Mouse (Mus musculus) intestine, embryonic 16.5 days (tissue): ENCODE measurements at regions not wholly inside any gene's neighbourhood (a gene's known extent, or its start where the extent isn't known, plus 50 kb on each side); places are given as distances from the start of the nearest gene placed in this dataset.

Experiments
- ATAC-seq: fragments of 200-750 bp; cut with Nextera tagmentation; 2 replicates; pipeline ENCODE4 v1.8.0; 2017; ENCODE audit warnings: moderate TSS enrichment, moderate library complexity
- H3K27ac ChIP-seq: fragments of 300-500 bp; sonication (generic); 2 replicates; pipeline ENCODE4 v1.5.1; 2014; ENCODE audit warnings: mild to moderate bottlenecking, low read length
- H3K27me3 ChIP-seq: fragments of 300-500 bp; sonication (generic); replicated peaks from 2 replicates; pipeline ENCODE4 v1.6.1; 2014; ENCODE audit warnings: low read length, control low read depth, mixed read lengths; ENCODE audit not compliant: control insufficient read depth, insufficient read depth
- H3K36me3 ChIP-seq: fragments of 300-500 bp; sonication (generic); 2 replicates; pipeline ENCODE4 v1.6.1; 2014; ENCODE audit warnings: low read length, control low read depth; ENCODE audit not compliant: control insufficient read depth, insufficient read depth
- H3K4me1 ChIP-seq: fragments of 300-500 bp; sonication (generic); 2 replicates; pipeline ENCODE4 v1.6.1; 2014; ENCODE audit warnings: low read length, control low read depth, mixed read lengths; ENCODE audit not compliant: control insufficient read depth, insufficient read depth
- H3K4me2 ChIP-seq: fragments of 300-500 bp; sonication (generic); 2 replicates; pipeline ENCODE4 v1.6.1; 2014; ENCODE audit warnings: low read depth, low read length, control low read depth
- H3K4me3 ChIP-seq: fragments of 300-500 bp; sonication (generic); 2 replicates; pipeline ENCODE4 v1.5.1; 2014; ENCODE audit warnings: mild to moderate bottlenecking, low read length
- H3K9ac ChIP-seq: fragments of 300-500 bp; sonication (generic); 2 replicates; pipeline ENCODE4 v1.6.1; 2014; ENCODE audit warnings: low read depth, low read length
- H3K9me3 ChIP-seq: fragments of 300-500 bp; sonication (generic); 2 replicates; pipeline ENCODE4 v1.6.1; 2016; ENCODE audit warnings: low read length, control low read depth; ENCODE audit not compliant: control insufficient read depth
- WGBS: fragments of 180-500 bp; shearing (Covaris S2); extraction: QIAGEN DNeasy Blood & Tissue Kit; methylation state at CpG from one replicate; pipeline ENCODE4 v1.1.7; 2014; 5-methylcytosine and 5-hydroxymethylcytosine counted together

DNA sequence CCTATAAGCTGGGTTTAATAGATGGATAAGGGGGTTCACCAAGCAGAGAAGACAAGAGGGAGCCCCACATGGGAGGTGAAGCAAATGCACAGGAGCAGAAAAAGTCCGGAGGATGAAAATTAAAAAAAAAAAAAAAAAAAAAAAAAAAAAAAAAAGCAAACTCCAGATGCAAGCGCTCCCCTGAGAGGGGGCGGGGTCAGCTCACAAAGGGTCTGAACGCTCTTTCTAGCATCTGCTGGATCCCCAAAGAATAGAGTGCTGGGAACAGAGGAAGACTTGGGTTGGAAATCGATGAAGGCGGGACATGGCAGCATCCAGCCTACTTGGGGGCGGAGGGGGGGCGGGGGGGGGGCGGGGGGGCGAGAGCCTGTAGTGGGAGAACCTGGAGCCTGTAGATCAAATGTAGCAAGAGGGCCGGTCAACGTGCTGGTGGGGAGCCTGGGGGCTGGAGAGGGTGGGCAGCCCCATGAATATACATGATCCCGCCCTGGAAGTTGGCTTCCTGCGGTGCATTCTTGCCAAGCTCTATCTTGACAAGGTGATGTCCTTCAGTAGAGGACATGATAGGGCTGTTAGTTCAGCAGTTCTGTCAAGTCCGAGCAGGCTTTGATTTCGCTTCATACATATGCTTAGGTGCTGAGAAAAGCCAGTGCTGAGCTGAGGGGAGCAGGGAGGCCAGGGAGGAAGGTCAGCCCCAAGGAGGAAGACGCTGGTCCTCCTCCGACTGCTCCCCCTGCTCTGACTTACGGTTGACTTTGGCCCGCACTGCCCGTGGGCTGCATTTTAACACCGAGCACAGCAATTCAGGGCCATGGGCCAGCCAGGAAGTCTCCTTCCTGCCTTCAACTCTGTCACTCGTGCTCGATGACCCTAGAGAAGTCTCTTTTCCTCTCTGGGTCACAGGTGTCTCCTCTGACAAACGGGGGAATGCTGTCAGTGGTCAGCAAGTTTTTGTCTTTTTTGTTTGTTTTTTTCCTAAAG is 176.3 kb downstream of the 3100002H09Rik start:
- Histone ChIP-seq H3K9me3 (no peaks in the 10 kb centered on the region), H3K27ac (no peak overlapping the region), H3K27me3 (no peaks in the 10 kb centered on the region; the same call in 1 of the 2 replicates), H3K4me1 (peaks cover 4% of the 10 kb centered on the region; the same call in 1 of the 2 replicates), H3K4me2 (no peak overlapping the region), H3K4me3 (no peak overlapping the region), H3K9ac (no peak overlapping the region), H3K36me3 (no peaks in the 10 kb centered on the region)
- ATAC-seq: no peak
- WGBS: 19% methylated on average over 23 of the region's 25 CpGs

DNA sequence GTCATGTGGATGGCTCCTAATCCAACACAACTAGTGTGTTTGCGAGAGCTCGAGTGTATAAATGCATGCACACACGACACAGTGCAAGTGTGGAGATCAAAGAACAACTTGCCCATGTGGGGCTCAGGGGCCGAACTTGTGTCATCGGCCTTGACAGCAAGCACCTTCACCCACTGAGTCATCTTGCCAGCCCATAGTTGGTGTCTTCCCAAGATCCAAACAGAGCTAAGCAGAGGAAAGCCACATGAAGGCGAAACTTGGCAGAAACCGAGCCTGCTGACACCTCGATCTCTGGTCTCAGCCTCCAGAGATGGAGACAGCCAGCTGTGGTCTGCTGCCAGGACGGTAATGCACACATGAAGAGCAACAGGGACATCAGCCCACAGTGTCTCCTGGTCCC is 177.1 kb downstream of the 3100002H09Rik start:
- 79% methylated on average over 9 of the region's 9 CpGs for WGBS
- ATAC-seq: no peak
- H3K27me3 ChIP-seq: no peaks in the 10 kb centered on the region; the same call in 1 of the 2 replicates

DNA sequence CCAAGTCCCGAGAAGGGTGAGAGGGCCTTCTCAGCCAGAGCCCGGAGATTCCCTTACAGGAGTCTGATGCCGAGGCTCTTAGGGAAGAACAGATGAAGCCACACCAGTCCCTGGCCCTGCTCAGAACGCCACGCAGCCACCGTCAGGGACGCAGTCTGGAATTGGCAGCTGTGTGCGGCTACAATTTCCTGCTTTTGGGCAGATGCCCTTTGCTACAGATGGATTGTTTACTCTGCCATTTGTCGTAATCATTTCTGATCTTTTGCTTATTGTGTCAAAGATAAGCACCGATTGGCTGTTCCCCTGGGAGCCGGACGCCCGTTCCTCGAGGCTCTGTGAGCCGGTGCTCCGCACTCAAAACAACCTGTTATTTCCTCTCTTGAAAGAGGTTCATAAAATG is 179.4 kb downstream of the 3100002H09Rik start:
- 55% methylated on average over 16 of the region's 16 CpGs for WGBS
- H3K4me2 ChIP-seq: no peak overlapping the region
- ATAC-seq: no peak
- no peak overlapping the region for H3K4me3 ChIP-seq
- H3K27ac ChIP-seq: no peak overlapping the region
- no peaks in the 10 kb centered on the region for H3K9me3 ChIP-seq
- H3K4me1 ChIP-seq: peaks cover 4% of the 10 kb centered on the region; the same call in 1 of the 2 replicates
- no peak overlapping the region for H3K9ac ChIP-seq
- H3K36me3 ChIP-seq: no peaks in the 10 kb centered on the region
- H3K27me3 ChIP-seq: no peaks in the 10 kb centered on the region; the same call in 1 of the 2 replicates

More for the DNA sequence above, 177.1 kb downstream of the 3100002H09Rik start:
- H3K36me3 ChIP-seq: no peaks in the 10 kb centered on the region
- H3K4me1 ChIP-seq: peaks cover 4% of the 10 kb centered on the region; the same call in 1 of the 2 replicates
- H3K4me2 ChIP-seq: no peak overlapping the region
- H3K9ac ChIP-seq: no peak overlapping the region
- H3K4me3 ChIP-seq: no peak overlapping the region
- no peaks in the 10 kb centered on the region for H3K9me3 ChIP-seq
- H3K27ac ChIP-seq: no peak overlapping the region

DNA sequence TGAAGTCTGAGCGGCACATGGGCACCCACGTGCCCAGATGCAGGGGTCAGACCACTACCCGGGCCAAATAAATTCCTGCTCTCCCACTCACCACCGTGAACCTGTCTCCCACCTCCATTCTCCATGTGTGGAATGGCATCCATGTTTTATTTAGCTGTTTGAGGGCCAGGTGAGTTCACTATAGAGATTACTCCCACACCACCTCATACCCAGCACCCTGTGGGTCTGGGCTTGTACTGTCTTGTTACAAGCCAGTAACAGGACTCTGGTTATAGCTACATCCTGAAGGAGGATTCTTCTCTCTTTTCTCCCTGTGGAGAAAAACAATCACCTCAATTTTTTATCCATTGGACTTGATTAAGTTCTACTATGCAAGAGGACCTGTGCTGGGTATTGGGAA is 181.8 kb downstream of the 3100002H09Rik start:
- H3K36me3 ChIP-seq: no peaks in the 10 kb centered on the region
- no peak for ATAC-seq
- 81% methylated on average over 4 of the region's 4 CpGs for WGBS

DNA sequence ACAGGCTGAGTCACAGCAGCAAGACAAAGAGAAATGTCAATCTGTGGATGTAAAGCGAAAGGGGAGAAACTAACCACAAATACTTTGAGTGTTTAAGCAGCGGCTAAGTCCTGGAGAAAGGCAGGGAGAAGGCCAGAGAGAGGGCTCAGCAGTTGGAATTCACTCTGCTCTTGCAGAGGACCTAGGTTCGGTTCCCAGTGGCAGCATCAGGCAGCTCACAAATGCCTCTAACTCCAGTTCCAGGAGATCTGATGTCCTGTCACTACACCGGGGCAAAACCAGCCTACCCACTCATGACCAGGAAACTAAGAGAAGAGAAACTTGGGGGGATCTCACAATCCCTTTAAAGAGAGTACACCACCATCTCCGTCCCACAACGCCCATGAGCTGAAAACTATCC is 188.2 kb downstream of the 3100002H09Rik start:
- no peak for ATAC-seq
- no peak overlapping the region for H3K4me2 ChIP-seq
- no peaks in the 10 kb centered on the region for H3K36me3 ChIP-seq
- WGBS: 85% methylated on average over 6 of the region's 6 CpGs
- no peaks in the 10 kb centered on the region for H3K27me3 ChIP-seq
- H3K4me3 ChIP-seq: no peak overlapping the region
- no peak overlapping the region for H3K27ac ChIP-seq
- no peaks in the 10 kb centered on the region for H3K4me1 ChIP-seq
- no peaks in the 10 kb centered on the region for H3K9me3 ChIP-seq
- no peak overlapping the region for H3K9ac ChIP-seq

More for the DNA sequence above, 181.8 kb downstream of the 3100002H09Rik start:
- H3K9ac ChIP-seq: no peak overlapping the region
- H3K4me1 ChIP-seq: no peaks in the 10 kb centered on the region
- no peak overlapping the region for H3K27ac ChIP-seq
- H3K27me3 ChIP-seq: no peaks in the 10 kb centered on the region; the same call in 1 of the 2 replicates
- H3K4me2 ChIP-seq: no peak overlapping the region
- no peaks in the 10 kb centered on the region for H3K9me3 ChIP-seq
- no peak overlapping the region for H3K4me3 ChIP-seq

DNA sequence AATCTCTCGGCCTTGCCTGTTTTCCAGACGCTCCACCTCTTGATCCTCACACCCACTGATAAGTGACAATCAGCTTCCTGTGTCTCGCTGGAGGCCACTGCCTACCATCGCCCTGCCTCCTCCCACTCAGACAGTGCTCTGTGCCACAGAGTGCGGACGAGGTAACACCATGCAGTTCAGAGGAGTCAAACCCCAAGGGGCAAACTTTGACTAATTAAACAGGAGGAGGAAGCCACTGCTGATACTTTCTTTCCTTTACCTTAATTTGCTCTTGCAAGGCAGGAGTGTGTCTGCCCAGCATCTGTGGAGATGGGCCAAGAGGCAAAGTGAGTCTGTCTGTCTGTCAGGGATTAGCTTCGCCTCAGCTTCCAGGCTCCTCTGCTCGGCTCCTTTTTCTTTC is 192.2 kb downstream of the 3100002H09Rik start:
- Histone ChIP-seq H3K4me2 (no peak overlapping the region), H3K9ac (no peak overlapping the region), H3K4me1 (no peaks in the 10 kb centered on the region), H3K36me3 (no peaks in the 10 kb centered on the region), H3K27ac (no peak overlapping the region), H3K27me3 (no peaks in the 10 kb centered on the region), H3K4me3 (no peak overlapping the region), H3K9me3 (no peaks in the 10 kb centered on the region)
- WGBS: 32% methylated on average over 8 of the region's 8 CpGs
- ATAC-seq: no peak

DNA sequence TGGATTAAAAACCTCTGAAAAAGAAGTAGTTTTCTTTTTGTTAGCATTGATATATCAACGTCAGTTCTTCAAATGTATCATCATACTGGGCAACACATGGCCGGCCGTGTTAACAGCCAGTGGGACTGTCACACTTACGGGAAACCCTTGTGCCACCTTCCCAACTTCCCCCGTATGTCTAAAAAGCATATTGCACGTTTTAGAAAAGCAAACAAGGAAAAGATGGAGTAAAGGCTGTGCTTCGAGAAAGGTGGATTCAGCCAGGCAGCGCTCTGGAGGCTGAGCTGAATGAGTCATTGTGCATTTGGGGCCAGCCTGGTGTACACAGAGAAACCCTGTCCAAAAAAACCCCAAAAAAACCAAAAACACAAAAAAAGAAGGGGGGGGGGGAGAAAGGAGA is 193.4 kb downstream of the 3100002H09Rik start:
- no peak for ATAC-seq
- H3K4me3 ChIP-seq: no peak overlapping the region
- H3K9ac ChIP-seq: no peak overlapping the region

DNA sequence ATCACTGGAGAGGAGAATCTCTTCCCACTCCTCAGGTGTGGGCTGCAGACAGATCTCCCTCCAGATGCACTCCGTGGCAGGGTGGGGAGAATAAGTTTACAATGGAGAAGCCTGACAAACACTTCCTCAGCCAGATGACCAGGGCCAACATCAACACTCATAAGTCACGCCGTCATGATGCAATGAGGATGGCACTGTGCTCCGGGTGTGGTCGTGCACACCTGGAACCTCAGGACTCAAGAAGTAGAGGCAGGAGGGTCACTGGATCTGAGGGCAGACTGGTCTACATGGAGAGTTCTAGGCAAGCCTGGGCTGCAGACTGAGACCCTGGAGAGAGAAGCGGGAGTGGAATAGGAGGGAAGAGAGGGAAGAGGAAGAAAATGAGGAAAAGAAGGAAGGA is 194.3 kb downstream of the 3100002H09Rik start:
- Histone ChIP-seq H3K4me2 (no peak overlapping the region), H3K4me1 (no peaks in the 10 kb centered on the region), H3K27ac (no peak overlapping the region), H3K36me3 (no peaks in the 10 kb centered on the region), H3K27me3 (no peaks in the 10 kb centered on the region), H3K9me3 (no peaks in the 10 kb centered on the region), H3K4me3 (no peak overlapping the region), H3K9ac (no peak overlapping the region)
- WGBS: 78% methylated on average over 6 of the region's 6 CpGs
- ATAC-seq: no peak

More for the DNA sequence above, 193.4 kb downstream of the 3100002H09Rik start:
- no peaks in the 10 kb centered on the region for H3K4me1 ChIP-seq
- H3K9me3 ChIP-seq: no peaks in the 10 kb centered on the region
- H3K36me3 ChIP-seq: no peaks in the 10 kb centered on the region
- H3K27ac ChIP-seq: no peak overlapping the region
- 82% methylated on average over 8 of the region's 8 CpGs for WGBS
- no peak overlapping the region for H3K4me2 ChIP-seq
- H3K27me3 ChIP-seq: no peaks in the 10 kb centered on the region

DNA sequence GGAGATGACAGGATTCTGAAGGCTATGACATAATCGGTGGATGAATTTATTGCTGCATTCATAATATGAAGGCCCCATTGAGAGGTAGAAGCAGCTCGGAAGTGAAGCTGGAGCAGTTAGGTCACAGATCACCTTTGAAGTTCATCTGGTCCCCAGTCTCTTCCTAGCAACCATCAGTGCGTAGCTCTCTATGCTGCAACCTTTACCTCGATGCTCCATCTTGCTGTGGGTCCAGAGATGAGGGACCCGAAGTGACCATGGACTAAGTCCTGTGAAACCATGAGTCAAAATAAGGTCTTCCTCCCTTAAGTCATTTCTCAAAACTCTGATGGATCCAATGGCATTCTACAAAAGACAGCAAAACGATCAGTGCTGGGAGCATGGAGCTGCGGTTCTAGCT is 196.2 kb downstream of the 3100002H09Rik start:
- Histone ChIP-seq H3K4me3 (no peak overlapping the region), H3K4me1 (no peaks in the 10 kb centered on the region), H3K27ac (no peak overlapping the region), H3K9me3 (no peaks in the 10 kb centered on the region), H3K9ac (no peak overlapping the region), H3K36me3 (no peaks in the 10 kb centered on the region), H3K4me2 (no peak overlapping the region), H3K27me3 (no peaks in the 10 kb centered on the region)
- ATAC-seq: no peak
- WGBS: 89% methylated on average over 7 of the region's 7 CpGs
